Mouse (Mus musculus): ENCODE measurements at regions not wholly inside any gene's neighbourhood (a gene's known extent, or its start where the extent isn't known, plus 50 kb on each side); places are given as distances from the start of the nearest gene placed in this dataset.

GRCm38 (mm10) chr4:106049880-106050279 is 260.2 kb downstream of the Gm12728 start:
- no peak for DNase-seq

GRCm38 (mm10) chr4:106050297-106050696 is 260.6 kb downstream of the Gm12728 start:
- DNase-seq: no peak

GRCm38 (mm10) chr4:106053496-106053895 is 262.5 kb upstream of the Usp24 start:
- DNase-seq: no peak

- DNase-seq: no peak
Measured at GRCm38 (mm10) chr4:106054324-106054723, 261.7 kb upstream of the Usp24 start.

- DNase-seq: no peak
Measured at GRCm38 (mm10) chr4:106062651-106063050, 253.4 kb upstream of the Usp24 start.

- no peak for DNase-seq
Measured at GRCm38 (mm10) chr4:106063851-106064382, 252.1 kb upstream of the Usp24 start.

- DNase-seq: no peak
Measured at GRCm38 (mm10) chr4:106067023-106067422, 249.0 kb upstream of the Usp24 start.

- no peak for DNase-seq
Measured at GRCm38 (mm10) chr4:106083546-106083945, 232.5 kb upstream of the Usp24 start.

- DNase-seq: no peak
Measured at GRCm38 (mm10) chr4:106091927-106092675, 223.9 kb upstream of the Usp24 start.

GRCm38 (mm10) chr4:106092676-106093070 is 223.3 kb upstream of the Usp24 start:
- DNase-seq: no peak

- DNase-seq: no peak
Measured at GRCm38 (mm10) chr4:106093252-106093651, 222.8 kb upstream of the Usp24 start.

GRCm38 (mm10) chr4:106094882-106095556 is 221.0 kb upstream of the Usp24 start:
- no peak for DNase-seq

GRCm38 (mm10) chr4:106096130-106096529 is 219.9 kb upstream of the Usp24 start:
- DNase-seq: no peak

- no peak for DNase-seq
Measured at GRCm38 (mm10) chr4:106097846-106098245, 218.2 kb upstream of the Usp24 start.

GRCm38 (mm10) chr4:106100211-106101025 is 215.6 kb upstream of the Usp24 start:
- DNase-seq: no peak

- DNase-seq: no peak
Measured at GRCm38 (mm10) chr4:106101904-106102303, 214.1 kb upstream of the Usp24 start.

- DNase-seq: no peak
Measured at GRCm38 (mm10) chr4:106102451-106102977, 213.5 kb upstream of the Usp24 start.

GRCm38 (mm10) chr4:106103750-106104635 is 212.0 kb upstream of the Usp24 start:
- no peak for DNase-seq

- no peak for DNase-seq
Measured at GRCm38 (mm10) chr4:106112981-106113380, 203.0 kb upstream of the Usp24 start.

- DNase-seq: no peak
Measured at GRCm38 (mm10) chr4:106113747-106114146, 202.3 kb upstream of the Usp24 start.

GRCm38 (mm10) chr4:106116611-106117010 is 199.4 kb upstream of the Usp24 start:
- no peak for DNase-seq

- no peak for DNase-seq
Measured at GRCm38 (mm10) chr4:106121306-106121705, 194.7 kb upstream of the Usp24 start.
